Mouse (Mus musculus): ENCODE measurements around the gene Chchd2. TPM values are rescaled to one million over a fixed set of nuclear protein-coding genes. Genes with fewer than 3 reads are reported as not detected.
"Not testable (repeated sequence)": the region's sequence is repeated elsewhere in the genome, so short reads cannot be mapped to it uniquely, and the experiment has no call there.

Gene Chchd2
- polyA plus RNA-seq, 1 experiment, result 1,221 TPM

- TF ChIP-seq CTCF (IDR thresholded peaks at IDR 0.05; ENCODE audit: borderline replicate concordance, control insufficient read depth, extremely low read depth, insufficient read depth, low read length, poor library complexity) (0 out of 2 replicates have a peak, but pooled peaks have one; percentile 34), POLR2A (IDR thresholded peaks at IDR 0.05; ENCODE audit: control insufficient read depth, extremely low read depth, insufficient read depth, low read length, poor library complexity) (peak; percentile 51; the same call in 1 of the 2 replicates)
- Histone ChIP-seq H3K4me3 (ENCODE audit: control insufficient read depth, insufficient read depth, low read length) (peak within 1 kb of the TSS; percentile 97), H3K4me1 (replicated peaks; ENCODE audit: control insufficient read depth, insufficient read depth, low read length) (peaks cover 8% of the 10 kb centered on the region; the same call in 1 of the 2 replicates), H3K27ac (ENCODE audit: control insufficient read depth, insufficient read depth, low read length) (no peak within 1 kb of the TSS), H3K27me3 (ENCODE audit: control insufficient read depth, insufficient read depth, low read length) (no peaks in the 10 kb centered on the region), H3K36me3 (ENCODE audit: control insufficient read depth, insufficient read depth, low read length) (no peaks in the 10 kb centered on the region)
- under 1% methylated on average over 63 of the region's 63 CpGs for WGBS
- peak; percentile 81 for DNase-seq
Measured at GRCm38 (mm10) chr5:129908242-129908965, 21.1 kb upstream of the Chchd2 start, which contains the start of gene Nupr1l. Gene Nupr1l, plus strand, starts transcription at chr5:129908540.

GRCm38 (mm10) chr5:129907775-129908174 is 20.5 kb upstream of the Chchd2 start:
- no peaks in the 10 kb centered on the region for H3K27me3 ChIP-seq (ENCODE audit: control insufficient read depth, insufficient read depth, low read length)
- no peak overlapping the region for H3K4me3 ChIP-seq (ENCODE audit: control insufficient read depth, insufficient read depth, low read length)
- H3K36me3 ChIP-seq (ENCODE audit: control insufficient read depth, insufficient read depth, low read length), result no peaks in the 10 kb centered on the region
- TF ChIP-seq CTCF (IDR thresholded peaks at IDR 0.05; ENCODE audit: borderline replicate concordance, control insufficient read depth, extremely low read depth, insufficient read depth, low read length, poor library complexity) (no peak), POLR2A (IDR thresholded peaks at IDR 0.05; ENCODE audit: control insufficient read depth, extremely low read depth, insufficient read depth, low read length, poor library complexity) (no peak)
- H3K4me1 ChIP-seq (replicated peaks; ENCODE audit: control insufficient read depth, insufficient read depth, low read length), result peaks cover 8% of the 10 kb centered on the region; the same call in 1 of the 2 replicates
- no peak overlapping the region for H3K27ac ChIP-seq (ENCODE audit: control insufficient read depth, insufficient read depth, low read length)
- no peak for DNase-seq
- 13% methylated on average over 4 of the region's 4 CpGs for WGBS

- 100% methylated on average over 1 of the region's 1 CpGs for WGBS
- H3K36me3 ChIP-seq (ENCODE audit: control insufficient read depth, insufficient read depth, low read length), result no peaks in the 10 kb centered on the region
- no peak for TF ChIP-seq CTCF (IDR thresholded peaks at IDR 0.05; ENCODE audit: borderline replicate concordance, control insufficient read depth, extremely low read depth, insufficient read depth, low read length, poor library complexity)
- TF ChIP-seq POLR2A (IDR thresholded peaks at IDR 0.05; ENCODE audit: control insufficient read depth, extremely low read depth, insufficient read depth, low read length, poor library complexity), result no peak
- no peak within 1 kb of the TSS for H3K4me3 ChIP-seq (ENCODE audit: control insufficient read depth, insufficient read depth, low read length)
- no peak for DNase-seq
- no peak within 1 kb of the TSS for H3K27ac ChIP-seq (ENCODE audit: control insufficient read depth, insufficient read depth, low read length)
- H3K4me1 ChIP-seq (replicated peaks; ENCODE audit: control insufficient read depth, insufficient read depth, low read length), result no peaks in the 10 kb centered on the region
- H3K27me3 ChIP-seq (ENCODE audit: control insufficient read depth, insufficient read depth, low read length), result no peaks in the 10 kb centered on the region
Measured at GRCm38 (mm10) chr5:129898449-129898848, 11.2 kb upstream of the Chchd2 start, which contains the start of gene Phkg1. Gene Phkg1, minus strand, starts transcription at chr5:129898549.

- DNase-seq, result peak; percentile 82
- WGBS, result 3% methylated on average over 44 of the region's 44 CpGs
- 0 out of 2 replicates have a peak, but pooled peaks have one; percentile 42 for TF ChIP-seq CTCF (IDR thresholded peaks at IDR 0.05; ENCODE audit: borderline replicate concordance, control insufficient read depth, extremely low read depth, insufficient read depth, low read length, poor library complexity)
- TF ChIP-seq POLR2A (IDR thresholded peaks at IDR 0.05; ENCODE audit: control insufficient read depth, extremely low read depth, insufficient read depth, low read length, poor library complexity), result 0 out of 2 replicates have a peak, but pooled peaks have one; percentile 18
- H3K4me1 ChIP-seq (replicated peaks; ENCODE audit: control insufficient read depth, insufficient read depth, low read length), result no peaks in the 10 kb centered on the region
- H3K27ac ChIP-seq (ENCODE audit: control insufficient read depth, insufficient read depth, low read length), result no peak within 1 kb of the TSS
- no peaks in the 10 kb centered on the region for H3K36me3 ChIP-seq (ENCODE audit: control insufficient read depth, insufficient read depth, low read length)
- peak within 1 kb of the TSS; percentile 50 for H3K4me3 ChIP-seq (ENCODE audit: control insufficient read depth, insufficient read depth, low read length)
- H3K27me3 ChIP-seq (ENCODE audit: control insufficient read depth, insufficient read depth, low read length), result no peaks in the 10 kb centered on the region
Measured at GRCm38 (mm10) chr5:129895198-129896088, 8.2 kb upstream of the Chchd2 start, which contains the start of gene Zbed5. Gene Zbed5, plus strand, starts transcription at chr5:129895723.

GRCm38 (mm10) chr5:129890390-129890789 is 3.1 kb upstream of the Chchd2 start:
- DNase-seq; H3K27ac ChIP-seq (ENCODE audit: control insufficient read depth, insufficient read depth, low read length); H3K27me3 ChIP-seq (ENCODE audit: control insufficient read depth, insufficient read depth, low read length); H3K4me1 ChIP-seq (replicated peaks; ENCODE audit: control insufficient read depth, insufficient read depth, low read length); H3K4me3 ChIP-seq (ENCODE audit: control insufficient read depth, insufficient read depth, low read length); H3K36me3 ChIP-seq (ENCODE audit: control insufficient read depth, insufficient read depth, low read length): not testable (repeated sequence)
- WGBS, result 65% methylated on average over 7 of the region's 7 CpGs

- Histone ChIP-seq H3K4me1 (replicated peaks; ENCODE audit: control insufficient read depth, insufficient read depth, low read length) (peaks cover 7% of the 10 kb centered on the region), H3K27ac (ENCODE audit: control insufficient read depth, insufficient read depth, low read length) (no peak overlapping the region), H3K36me3 (ENCODE audit: control insufficient read depth, insufficient read depth, low read length) (peaks cover 24% of the 10 kb centered on the region), H3K27me3 (ENCODE audit: control insufficient read depth, insufficient read depth, low read length) (no peaks in the 10 kb centered on the region), H3K4me3 (ENCODE audit: control insufficient read depth, insufficient read depth, low read length) (peak overlapping the region; percentile 32)
- 35% methylated on average over 10 of the region's 10 CpGs for WGBS
- no peak for TF ChIP-seq POLR2A (IDR thresholded peaks at IDR 0.05; ENCODE audit: control insufficient read depth, extremely low read depth, insufficient read depth, low read length, poor library complexity)
- DNase-seq, result no peak
Measured at GRCm38 (mm10) chr5:129886271-129886670, 999 bp downstream of the Chchd2 start.

All from thymus, adult 2 months (tissue).